Mouse (Mus musculus) spleen, adult 18-20 months (tissue): ENCODE results near the gene Mrgprd.

Experiments used
- DNase-seq, 2 experiments: peaks; one replicate each; pipeline ENCODE4 v3.0.0; 2022; ENCODE audit warnings: mixed read lengths in 2 of 2

Mrgprd gene

DNA sequence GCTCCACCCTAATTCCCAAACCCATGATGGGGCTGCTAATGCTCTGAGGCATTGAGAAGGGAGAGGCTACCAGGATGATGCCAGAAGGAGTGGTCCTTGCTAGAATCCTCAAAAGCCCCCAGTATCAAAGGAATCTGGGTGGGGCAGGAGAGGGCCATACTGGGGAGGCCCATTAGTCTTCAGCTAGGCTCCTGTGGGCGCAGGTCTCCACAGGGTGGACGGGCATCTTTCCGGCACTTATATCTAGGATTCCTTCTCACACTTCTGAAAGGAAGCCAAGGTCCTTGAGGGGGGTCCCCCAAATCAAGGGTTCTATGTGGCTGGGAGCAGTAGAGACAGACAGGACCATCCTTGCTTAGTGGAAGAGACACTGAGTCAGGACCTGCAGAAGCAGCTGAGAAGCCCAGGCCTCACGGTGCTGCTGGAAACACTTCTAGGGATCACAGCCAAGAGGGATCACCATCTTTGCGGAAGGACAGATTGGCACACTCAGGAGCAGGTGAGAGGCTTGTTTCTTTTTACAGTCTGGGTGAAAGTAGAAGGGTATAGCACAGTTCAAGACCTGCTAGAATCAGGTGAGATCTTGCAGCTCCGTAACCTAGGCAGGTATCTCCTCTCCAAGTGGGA, at the start of gene Mrgprd:
TSS of gene Mrgprd (plus strand) at position 51 of the 627 bp plus-strand sequence.
- no peak for DNase-seq

DNA sequence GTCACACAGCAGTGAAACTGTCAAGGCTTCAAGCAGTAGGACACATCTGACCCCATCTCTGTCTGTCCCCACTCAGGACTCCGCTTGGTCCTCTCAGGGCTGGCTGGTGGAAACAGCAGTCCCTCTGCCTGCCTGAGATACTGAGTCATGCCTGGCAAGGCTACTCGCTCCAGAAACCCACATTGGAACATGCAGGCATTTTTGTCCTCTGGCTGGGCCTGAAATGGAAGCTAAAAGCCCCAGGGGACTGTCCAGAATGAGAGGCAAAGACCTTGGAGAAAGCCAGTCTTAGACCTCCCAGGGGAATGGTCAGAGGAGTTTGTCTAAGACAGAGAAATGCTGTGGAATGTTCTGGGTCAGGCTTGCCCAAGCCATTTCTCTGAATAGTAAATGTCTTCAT, 48.6 kb upstream of the Mrgprd start:
- no peak for DNase-seq

- DNase-seq: no peak
Observed at GRCm38 (mm10) chr7:145268890-145269289, 45.7 kb upstream of the Mrgprd start.

- DNase-seq: no peak
Observed at GRCm38 (mm10) chr7:145270955-145271354, 43.7 kb upstream of the Mrgprd start.

GRCm38 (mm10) chr7:145275488-145275887, 39.1 kb upstream of the Mrgprd start:
- no peak for DNase-seq

GRCm38 (mm10) chr7:145281396-145281795, 33.2 kb upstream of the Mrgprd start:
- no peak for DNase-seq

DNA sequence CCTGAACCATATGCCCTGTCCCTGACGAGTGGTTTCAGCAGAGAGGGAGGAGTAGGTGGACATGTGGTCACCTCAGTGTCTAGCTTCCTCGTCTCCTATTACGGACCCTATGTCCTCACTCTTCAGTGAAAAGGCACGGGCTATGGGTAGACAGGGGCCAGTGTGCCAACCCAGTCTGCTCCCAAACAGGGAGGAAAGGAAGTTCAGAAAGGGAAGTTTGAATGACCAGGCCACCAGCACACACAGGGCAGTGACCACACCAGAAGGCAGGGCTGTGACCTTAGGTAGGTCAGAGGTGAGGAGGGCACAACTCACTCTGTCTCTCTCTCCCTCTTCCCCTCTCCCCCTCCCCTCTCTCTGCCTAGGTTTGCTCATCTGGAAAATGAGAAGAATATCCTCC, 31.6 kb upstream of the Mrgprd start:
- DNase-seq: no peak

GRCm38 (mm10) chr7:145283487-145284187, 31.0 kb upstream of the Mrgprd start, which contains the start of gene Tpcn2:
Gene Tpcn2 (minus strand): TSS chr7:145284011.
- DNase-seq: peak; percentile 81 to 88

GRCm38 (mm10) chr7:145284293-145284692, 30.3 kb upstream of the Mrgprd start:
- DNase-seq: no peak

- no peak for DNase-seq
Observed at GRCm38 (mm10) chr7:145285476-145285875, 29.2 kb upstream of the Mrgprd start.

GRCm38 (mm10) chr7:145287410-145287809, 27.2 kb upstream of the Mrgprd start:
- no peak for DNase-seq

DNA sequence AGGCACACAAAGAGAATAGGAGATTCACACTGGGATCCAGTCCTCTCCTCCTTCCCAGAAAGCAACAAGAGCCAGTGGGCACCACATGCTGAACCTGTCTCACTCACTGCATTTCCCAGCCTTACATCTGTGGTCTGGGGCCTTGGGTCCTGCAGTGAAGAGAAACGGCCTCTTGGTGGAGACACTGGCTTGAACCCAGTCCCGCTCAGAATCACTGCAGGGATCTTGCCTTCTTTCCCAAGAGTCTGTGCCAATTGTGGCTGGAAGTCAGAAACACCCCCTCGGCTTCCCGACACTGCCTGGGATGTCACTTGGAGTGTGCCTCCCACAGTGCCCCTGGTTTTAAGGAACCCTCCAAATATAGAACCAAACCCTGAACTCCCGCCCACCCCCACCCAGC, 25.3 kb upstream of the Mrgprd start:
- no peak for DNase-seq

DNA sequence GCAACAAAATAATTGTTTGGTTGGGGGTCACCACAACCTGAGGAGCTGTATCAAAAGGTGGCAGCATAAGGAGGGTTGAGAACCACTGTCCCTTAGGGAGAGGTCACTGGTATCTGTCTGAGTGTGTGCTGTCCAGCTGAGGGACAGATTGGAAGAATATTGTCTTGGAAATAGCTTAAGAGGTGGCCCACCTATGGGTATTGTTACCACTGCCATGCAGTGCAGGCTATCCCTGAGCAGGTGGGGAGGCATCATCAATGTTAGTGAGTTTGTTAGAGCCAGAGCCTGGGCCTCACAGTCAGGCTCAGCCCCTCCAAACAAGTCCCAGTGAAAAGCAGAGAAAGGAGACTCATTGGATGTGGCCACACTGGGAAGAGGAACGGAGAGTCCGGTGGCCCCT, 22.8 kb upstream of the Mrgprd start:
- no peak for DNase-seq

DNA sequence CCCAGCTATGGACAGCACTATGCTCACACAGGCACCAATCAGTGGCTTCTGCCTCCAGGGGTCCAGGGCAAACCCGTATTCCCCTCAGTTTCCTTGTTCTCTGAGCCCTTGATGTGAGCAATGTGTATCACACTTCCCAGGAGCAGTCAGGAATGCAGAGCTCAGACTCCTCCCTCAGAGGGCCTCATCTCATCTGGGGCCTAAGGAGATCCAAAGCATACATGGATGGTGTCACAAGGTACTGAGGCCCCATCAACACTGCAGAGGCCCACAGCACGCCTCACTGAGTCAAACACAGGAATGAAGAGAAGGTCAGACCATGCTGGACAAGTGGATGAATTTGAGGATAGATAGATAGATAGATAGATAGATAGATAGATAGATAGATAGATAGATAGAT, 21.9 kb upstream of the Mrgprd start:
- no peak for DNase-seq

DNA sequence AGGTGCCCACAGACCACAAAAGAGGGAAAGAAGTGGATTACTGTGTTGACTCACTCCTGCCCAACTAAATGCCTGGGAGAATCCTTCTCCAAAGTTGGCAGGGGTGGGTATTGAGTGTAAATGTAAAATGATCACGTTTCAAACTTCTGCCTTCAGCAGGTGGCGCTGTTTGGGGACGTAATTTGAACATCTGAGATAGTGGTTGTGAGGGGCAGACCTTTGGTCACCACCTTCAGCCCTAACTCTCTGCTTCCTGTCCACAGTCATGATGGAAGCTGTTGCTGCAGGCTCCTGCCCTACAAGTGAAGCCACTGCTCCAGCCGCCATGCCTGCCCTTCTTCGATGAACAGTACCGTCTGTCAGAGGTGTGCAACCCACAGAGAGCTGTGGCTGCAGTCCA, 20.8 kb upstream of the Mrgprd start:
- DNase-seq: peak in 1 of 2 experiments; percentile 27

DNA sequence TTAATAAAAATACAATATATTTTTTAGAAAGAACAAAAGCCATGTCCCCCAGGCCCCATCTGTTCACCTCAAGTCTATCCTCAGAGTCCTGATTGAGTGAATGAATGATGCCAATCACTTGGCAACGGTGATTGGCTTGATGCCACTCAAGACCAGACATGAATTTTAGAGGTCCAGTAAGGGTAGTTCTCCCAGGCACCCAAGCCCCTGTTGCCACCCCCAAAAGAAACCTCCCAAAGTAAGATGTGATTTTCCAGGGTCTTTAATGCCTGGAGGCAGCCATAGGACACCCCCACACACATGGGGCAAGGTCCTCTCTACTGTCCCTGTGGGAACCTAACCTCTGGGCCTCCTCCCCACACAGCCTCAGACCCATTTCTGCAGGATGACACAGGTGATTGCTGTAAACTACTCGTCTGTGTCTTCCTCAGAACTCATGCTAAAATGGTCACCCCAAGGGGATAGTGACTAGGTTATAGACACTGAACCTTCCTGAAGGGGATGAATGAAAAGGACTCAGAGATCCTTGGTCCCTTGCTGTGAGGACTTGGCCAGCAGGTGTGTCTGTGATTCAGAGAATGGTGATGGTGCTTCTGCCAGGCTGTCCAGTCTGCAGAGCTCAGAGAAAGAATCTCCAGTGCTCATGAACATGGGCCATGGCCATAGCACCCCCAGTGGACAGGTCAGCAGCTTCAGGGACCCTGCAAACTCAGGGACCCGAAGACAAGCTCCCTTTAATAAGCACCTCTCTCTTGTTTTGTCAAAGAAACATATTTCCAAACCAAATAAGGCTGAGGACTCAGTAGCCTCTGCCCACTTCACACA, 15.8 kb upstream of the Mrgprd start:
- DNase-seq: no peak

- DNase-seq: no peak
Observed at GRCm38 (mm10) chr7:145299562-145300320, 14.9 kb upstream of the Mrgprd start.

GRCm38 (mm10) chr7:145300321-145301007, 14.2 kb upstream of the Mrgprd start, which contains the start of gene Mrgprf:
Gene Mrgprf (plus strand): TSS chr7:145300828.
- no peak for DNase-seq

DNA sequence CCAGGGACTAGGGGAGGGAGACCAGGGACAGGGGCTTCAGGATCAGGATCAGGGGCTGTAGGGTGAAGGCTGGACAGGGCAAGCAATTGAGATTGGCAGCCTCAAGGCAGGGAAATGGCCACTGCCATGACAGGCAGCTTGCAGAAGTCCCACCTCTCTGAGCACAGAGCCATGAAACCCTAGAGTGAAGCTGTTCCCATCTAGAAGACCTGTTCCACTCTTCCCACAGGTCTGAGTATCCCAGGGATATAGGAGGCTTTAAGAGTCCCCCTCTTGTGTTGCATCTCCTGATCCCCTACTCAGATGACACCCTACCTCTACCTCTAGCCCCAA, 13.7 kb upstream of the Mrgprd start:
- no peak for DNase-seq

- no peak for DNase-seq
Observed at GRCm38 (mm10) chr7:145301341-145302005, 13.2 kb upstream of the Mrgprd start.

GRCm38 (mm10) chr7:145302488-145303285, 11.9 kb upstream of the Mrgprd start:
- no peak for DNase-seq
